Mouse (Mus musculus) liver, adult 2 months (tissue): ENCODE results near the gene Kif6. TPM values are rescaled to one million over a fixed set of nuclear protein-coding genes. Genes with fewer than 3 reads are reported as not detected.

Source experiments
- DNase-seq: peaks from one replicate; pipeline ENCODE4 v3.0.0-alpha.2; 2011; ENCODE audit warnings: low read depth, low spot score; ENCODE audit errors: extremely low read depth
- H3K27ac ChIP-seq: fragments of 200-500 bp; replicated peaks from 2 replicates; pipeline ENCODE4 v1.5.1; 2012; ENCODE audit warnings: low read depth, mild to moderate bottlenecking, control low read depth, inconsistent platforms, low read length; ENCODE audit not compliant: insufficient read depth
- H3K27me3 ChIP-seq: fragments of 200-500 bp; 2 replicates; pipeline ENCODE4 v1.6.1; 2012; ENCODE audit warnings: mild to moderate bottlenecking, moderate library complexity, low read length, inconsistent platforms; ENCODE audit not compliant: control insufficient read depth, insufficient read depth
- H3K36me3 ChIP-seq: fragments of 200-500 bp; 2 replicates; pipeline ENCODE4 v1.6.1; 2012; ENCODE audit warnings: low read length, inconsistent platforms; ENCODE audit not compliant: control insufficient read depth, insufficient read depth
- H3K4me1 ChIP-seq: fragments of 200-500 bp; 2 replicates; pipeline ENCODE4 v1.6.1; 2011; ENCODE audit warnings: low read length; ENCODE audit not compliant: control insufficient read depth, insufficient read depth
- H3K4me3 ChIP-seq: fragments of 200-500 bp; 2 replicates; pipeline ENCODE4 v1.5.1; 2011; ENCODE audit warnings: low read depth, mild to moderate bottlenecking, control low read depth, low read length, moderate library complexity; ENCODE audit not compliant: insufficient read depth
- H3K79me2 ChIP-seq: fragments of 200-500 bp; 2 replicates; pipeline ENCODE4 v1.6.1; 2012; ENCODE audit warnings: inconsistent platforms, mild to moderate bottlenecking, low read length, moderate library complexity; ENCODE audit not compliant: control insufficient read depth, insufficient read depth
- H3K9ac ChIP-seq: fragments of 200-500 bp; 2 replicates; pipeline ENCODE4 v1.6.1; 2012; ENCODE audit warnings: low read depth, mild to moderate bottlenecking, control low read depth, inconsistent platforms, low read length
- CTCF ChIP-seq: fragments of 200-500 bp; IDR thresholded peaks from 2 replicates; pipeline ENCODE4 v1.5.1; 2011; ENCODE audit warnings: low read depth, low read length, control low read depth
- POLR2A ChIP-seq: fragments of 200-500 bp; IDR thresholded peaks from 2 replicates; pipeline ENCODE4 v1.6.1; 2011; ENCODE audit warnings: low read length, control low read depth; ENCODE audit not compliant: insufficient read depth; ENCODE audit errors: extremely low read depth
- WGBS: fragments of 180-500 bp; shearing (Covaris S2); methylation state at CpG from one replicate; pipeline ENCODE4 v1.1.7; 2018; 5-methylcytosine and 5-hydroxymethylcytosine counted together
- polyA plus RNA-seq: library from polyadenylated mRNA; depleted of rRNA; stranded (reverse); fragments of >200 nt; gene quantifications from 2 replicates; pipeline ENCODE4 v1.2.3, GENCODE M21; 2012
- total RNA-seq: library from RNA; depleted of rRNA; stranded (reverse); fragments of >200 nt; gene quantifications from 2 replicates; pipeline ENCODE4 v1.2.3, GENCODE M21; 2014

Gene Kif6
- total and polyA plus RNA-seq, 2 experiments = not detected

DNA sequence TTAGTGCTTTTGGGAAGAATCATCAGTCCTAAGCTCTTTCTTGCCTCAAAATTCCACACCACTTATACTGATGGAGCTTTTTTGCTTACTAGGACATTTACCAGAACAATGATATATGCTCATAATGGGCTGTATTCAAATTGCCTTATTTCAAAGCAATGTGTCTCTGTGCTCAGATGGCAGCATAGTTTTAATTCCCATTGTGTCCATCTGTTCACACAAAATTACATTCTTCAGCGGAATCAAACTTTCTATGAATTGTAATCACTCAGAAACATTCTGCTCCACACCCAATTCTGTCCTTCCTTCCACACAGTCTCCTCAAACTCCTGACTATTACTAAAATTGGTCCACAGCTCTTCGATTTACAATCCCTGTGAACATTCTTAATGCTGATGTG lies 94.3 kb downstream of the Kif6 start:
- WGBS = 69% methylated on average over 2 of the region's 2 CpGs
- no peaks in the 10 kb centered on the region for H3K27me3 ChIP-seq
- no peaks in the 10 kb centered on the region for H3K36me3 ChIP-seq
- no peaks in the 10 kb centered on the region for H3K79me2 ChIP-seq
- H3K4me3 ChIP-seq = no peak overlapping the region
- no peak overlapping the region for H3K27ac ChIP-seq
- no peak overlapping the region for H3K9ac ChIP-seq
- H3K4me1 ChIP-seq = no peaks in the 10 kb centered on the region
- no peak for DNase-seq
- TF ChIP-seq POLR2A (no peak), CTCF (no peak)

DNA sequence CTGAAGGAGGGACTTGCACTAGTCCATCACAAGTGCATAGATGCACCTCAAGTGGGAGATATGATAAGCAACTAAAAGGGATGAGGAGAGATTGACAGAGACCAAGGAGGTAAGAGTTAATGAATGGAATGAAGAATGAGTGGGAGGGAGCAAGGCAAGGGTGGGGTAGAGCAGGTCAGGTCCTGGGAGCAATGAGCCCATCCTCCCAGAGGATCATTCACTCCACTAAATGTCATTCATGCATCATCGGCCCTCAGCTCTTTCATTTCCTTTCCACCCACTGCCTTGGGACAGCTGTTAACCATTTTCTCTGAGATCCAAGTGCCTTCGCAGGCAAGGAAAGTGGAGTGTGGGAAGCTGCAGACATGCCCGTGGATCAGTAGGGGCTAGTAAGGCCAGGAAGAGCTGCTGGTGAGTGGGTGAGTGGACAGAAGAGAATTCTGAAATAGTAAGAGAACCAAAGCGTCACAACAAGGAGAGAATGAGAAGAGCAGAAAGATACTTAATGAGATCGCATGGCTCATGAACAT lies 95.2 kb downstream of the Kif6 start:
- no peak overlapping the region for H3K27ac ChIP-seq
- no peaks in the 10 kb centered on the region for H3K27me3 ChIP-seq
- no peaks in the 10 kb centered on the region for H3K36me3 ChIP-seq
- no peaks in the 10 kb centered on the region for H3K79me2 ChIP-seq
- TF ChIP-seq CTCF (no peak), POLR2A (no peak)
- DNase-seq = no peak
- WGBS = 90% methylated on average over 5 of the region's 5 CpGs
- H3K9ac ChIP-seq = no peak overlapping the region
- no peak overlapping the region for H3K4me3 ChIP-seq
- no peaks in the 10 kb centered on the region for H3K4me1 ChIP-seq

DNA sequence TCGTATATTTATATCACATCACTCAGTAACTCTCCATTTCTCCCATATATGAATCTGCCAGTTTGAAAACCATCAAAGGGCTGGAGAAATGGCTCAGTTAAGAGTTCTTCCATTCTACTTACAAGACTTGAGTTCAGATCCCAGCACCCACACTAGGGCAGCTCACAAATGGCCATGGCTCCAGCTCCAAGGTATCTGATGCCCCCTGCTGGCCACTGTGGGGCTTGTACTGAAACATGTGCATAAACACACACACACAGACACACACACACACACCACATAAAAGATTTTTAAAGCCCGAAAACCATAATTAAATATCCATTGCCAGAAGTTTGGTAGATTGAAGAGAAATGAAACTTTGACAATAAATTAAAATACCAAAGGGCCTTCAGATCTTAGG lies 111.3 kb downstream of the Kif6 start:
- TF ChIP-seq CTCF (no peak), POLR2A (no peak)
- Histone ChIP-seq H3K36me3 (no peaks in the 10 kb centered on the region), H3K9ac (no peak overlapping the region), H3K4me3 (no peak overlapping the region), H3K27me3 (no peaks in the 10 kb centered on the region), H3K79me2 (no peaks in the 10 kb centered on the region), H3K4me1 (no peaks in the 10 kb centered on the region), H3K27ac (no peak overlapping the region)
- DNase-seq = no peak
- 91% methylated on average over 2 of the region's 2 CpGs for WGBS

DNA sequence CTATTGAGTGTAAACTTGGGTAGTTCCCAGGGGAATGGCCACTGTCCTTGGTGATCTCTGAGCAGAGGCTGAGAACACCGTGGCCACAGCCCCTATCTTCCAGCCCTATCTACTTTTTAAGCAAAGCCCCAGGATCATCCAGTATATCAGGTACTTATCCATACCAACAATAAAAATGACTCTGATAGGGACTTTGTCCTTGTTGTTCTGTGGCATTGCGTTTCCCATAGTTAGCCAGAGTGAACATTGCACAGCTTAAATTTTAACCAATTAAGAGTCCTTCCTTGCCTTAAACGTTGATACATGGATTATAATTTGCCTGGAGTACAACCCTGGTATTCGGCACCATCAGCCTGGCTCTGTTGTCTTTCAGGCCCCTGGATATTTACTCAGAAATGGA lies 112.0 kb downstream of the Kif6 start:
- TF ChIP-seq CTCF (no peak), POLR2A (no peak)
- H3K27ac ChIP-seq = no peak overlapping the region

DNA sequence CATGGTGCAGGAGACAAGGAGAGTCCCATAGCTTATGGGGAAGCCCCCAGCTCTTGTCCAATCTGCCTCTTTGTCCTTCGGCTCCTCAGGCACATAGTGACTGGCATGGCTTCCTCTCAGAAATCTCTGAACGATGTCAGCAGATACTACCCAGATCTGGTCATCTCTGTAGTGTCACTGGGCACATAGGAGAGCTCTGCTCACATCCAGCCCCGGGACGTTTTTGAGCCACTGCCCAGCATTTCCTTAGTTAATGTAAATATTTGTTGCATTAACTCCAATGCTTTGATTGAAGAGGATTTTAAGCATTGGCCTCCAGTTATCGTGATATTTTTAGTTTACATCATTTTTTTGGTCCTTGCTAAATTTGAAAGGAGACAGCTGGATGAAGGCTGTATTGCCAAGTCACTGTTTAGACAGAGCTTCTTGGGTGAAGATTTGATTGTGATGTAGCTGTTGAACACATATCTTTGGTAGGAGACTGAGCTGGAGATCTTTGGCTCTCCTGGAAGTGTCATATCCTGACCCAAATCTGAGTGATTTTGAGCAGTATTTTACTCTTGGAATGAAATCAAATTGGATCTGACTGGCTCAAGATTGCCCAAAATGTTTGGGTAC lies 112.6 kb downstream of the Kif6 start:
- no peak overlapping the region for H3K9ac ChIP-seq
- no peaks in the 10 kb centered on the region for H3K79me2 ChIP-seq
- no peak overlapping the region for H3K4me3 ChIP-seq
- no peak overlapping the region for H3K27ac ChIP-seq
- no peaks in the 10 kb centered on the region for H3K4me1 ChIP-seq
- TF ChIP-seq POLR2A (no peak), CTCF (no peak)
- H3K27me3 ChIP-seq = no peaks in the 10 kb centered on the region
- peak; percentile 23 for DNase-seq
- WGBS = 73% methylated on average over 5 of the region's 5 CpGs
- no peaks in the 10 kb centered on the region for H3K36me3 ChIP-seq

More for the DNA sequence above, 112.0 kb downstream of the Kif6 start:
- no peaks in the 10 kb centered on the region for H3K79me2 ChIP-seq
- WGBS = 71% methylated on average over 4 of the region's 4 CpGs
- H3K9ac ChIP-seq = no peak overlapping the region
- no peak for DNase-seq
- no peaks in the 10 kb centered on the region for H3K27me3 ChIP-seq
- no peaks in the 10 kb centered on the region for H3K4me1 ChIP-seq
- H3K36me3 ChIP-seq = no peaks in the 10 kb centered on the region
- no peak overlapping the region for H3K4me3 ChIP-seq

DNA sequence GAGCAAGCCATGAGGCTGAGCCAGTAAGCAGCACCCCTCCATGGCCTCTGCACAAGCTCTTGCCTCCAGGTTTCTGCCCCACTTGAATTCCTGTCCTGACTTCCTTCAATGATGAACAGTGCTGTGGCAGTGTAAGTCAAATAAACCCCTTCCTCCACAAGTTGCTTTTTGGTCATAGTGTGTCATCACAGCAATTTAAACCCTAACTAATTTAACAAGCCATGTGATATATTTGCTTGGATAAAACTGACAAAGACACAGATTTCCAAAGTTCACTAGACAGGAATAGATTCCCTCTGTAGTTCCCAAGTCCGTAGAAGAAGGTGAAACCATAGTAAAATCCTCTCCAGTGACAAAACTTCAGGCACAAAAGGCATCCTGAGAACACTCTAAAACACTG lies 114.9 kb downstream of the Kif6 start:
- 70% methylated on average over 1 of the region's 1 CpGs for WGBS
- Histone ChIP-seq H3K4me1 (no peaks in the 10 kb centered on the region), H3K9ac (no peak overlapping the region), H3K27ac (no peak overlapping the region), H3K27me3 (no peaks in the 10 kb centered on the region), H3K79me2 (no peaks in the 10 kb centered on the region), H3K4me3 (no peak overlapping the region), H3K36me3 (no peaks in the 10 kb centered on the region)
- TF ChIP-seq POLR2A (no peak), CTCF (no peak)
- no peak for DNase-seq
